ENCODE assay signal across 14 mouse cellular contexts in the genomic region with DNA sequence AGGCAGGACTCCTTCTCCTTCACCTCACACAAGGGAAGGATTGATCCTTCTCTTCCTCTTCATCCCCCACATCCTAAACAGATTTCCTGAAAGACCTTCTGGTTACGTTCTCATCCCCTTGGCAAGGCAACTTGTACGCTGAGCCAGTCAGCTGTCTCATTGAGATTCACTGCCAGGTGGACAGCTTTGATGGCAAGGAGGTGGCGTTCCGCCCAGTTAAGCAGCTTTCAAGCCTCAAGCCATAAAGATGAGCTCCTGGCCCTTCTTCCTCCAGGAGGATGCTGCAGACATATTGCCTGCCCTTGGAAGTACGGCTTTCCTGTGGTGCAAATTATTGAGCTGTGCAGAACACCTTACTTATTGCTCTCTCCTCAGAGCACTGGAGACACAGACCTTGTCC.
DNase-seq lines count a peak whose midpoint lies in the region; ATAC-seq lines count a peak whose summit lies in the region.
"Had no signal": no experiment of that assay in that cellular context is flagged by ENCODE, and none has a peak within 500 bp of the region (broad histone marks: within the 10 kb centered on the region; RNA-seq: fewer than 3 reads in every experiment).

No protein-coding gene starts in this region.

- peak; percentile 18 for DNase-seq in right cerebral cortex, postnatal 4 days
- DNase-seq in right cerebral cortex, postnatal 36 days (ENCODE audit: low spot score in 2 of 2) = no peak
- DNase-seq in gastrocnemius, adult 8-10 months (ENCODE audit: low spot score in 2 of 2) = peak; percentile 32 to 62
- no peak for DNase-seq in thymus, postnatal 4 days
- DNase-seq in urinary bladder, postnatal 25 days (ENCODE audit: low spot score) = no peak
- DNase-seq in urinary bladder, postnatal 10 days (ENCODE audit: low spot score) = no peak
- DNase-seq: kidney, postnatal 36 days; liver; lung, postnatal 14 days had no signal

- ATAC-seq in forebrain, embryonic 13.5 days = peak; percentile 81
- ATAC-seq in forebrain, embryonic 12.5 days (ENCODE audit: low FRiP score) = no peak
- ATAC-seq: intestine, embryonic 16.5 days had no signal

- no peaks in the 10 kb centered on the region for H3K4me1 ChIP-seq in forebrain, embryonic 13.5 days
- H3K4me1 ChIP-seq in forebrain, embryonic 12.5 days = no peaks in the 10 kb centered on the region
- H3K4me1 ChIP-seq: embryonic facial prominence, embryonic 15.5 days; heart, embryonic 15.5 days had no signal

- H3K4me2 ChIP-seq in forebrain, embryonic 13.5 days = no peak overlapping the region
- H3K4me2 ChIP-seq in forebrain, embryonic 12.5 days = no peak overlapping the region
- H3K4me2 ChIP-seq: embryonic facial prominence, embryonic 15.5 days; heart, embryonic 15.5 days had no signal

- H3K9ac ChIP-seq in forebrain, embryonic 13.5 days = no peak overlapping the region
- H3K9ac ChIP-seq in forebrain, embryonic 12.5 days = no peak overlapping the region
- H3K9ac ChIP-seq: embryonic facial prominence, embryonic 15.5 days; heart, embryonic 15.5 days had no signal

- WGBS in forebrain, embryonic 13.5 days = 61% methylated on average over 5 of the region's 5 CpGs
- 74% methylated on average over 5 of the region's 5 CpGs for WGBS in forebrain, embryonic 12.5 days

- H3K36me3 ChIP-seq in forebrain, embryonic 13.5 days (ENCODE audit: poor library complexity, severe bottlenecking) = no peaks in the 10 kb centered on the region
- no peaks in the 10 kb centered on the region for H3K36me3 ChIP-seq in forebrain, embryonic 12.5 days (replicated peaks)
- H3K36me3 ChIP-seq: embryonic facial prominence, embryonic 15.5 days; heart, embryonic 15.5 days had no signal

- no peaks in the 10 kb centered on the region for H3K27me3 ChIP-seq in forebrain, embryonic 13.5 days
- H3K27me3 ChIP-seq in forebrain, embryonic 12.5 days = no peaks in the 10 kb centered on the region
- H3K27me3 ChIP-seq: embryonic facial prominence, embryonic 15.5 days; heart, embryonic 15.5 days had no signal

- H3K27ac ChIP-seq in forebrain, embryonic 13.5 days = peak overlapping the region; percentile 52
- no peak overlapping the region for H3K27ac ChIP-seq in forebrain, embryonic 12.5 days
- H3K27ac ChIP-seq: embryonic facial prominence, embryonic 15.5 days; heart, embryonic 15.5 days had no signal

- no peak overlapping the region for H3K4me3 ChIP-seq in forebrain, embryonic 13.5 days
- H3K4me3 ChIP-seq in forebrain, embryonic 12.5 days (replicated peaks) = no peak overlapping the region
- H3K4me3 ChIP-seq: embryonic facial prominence, embryonic 15.5 days; heart, embryonic 15.5 days had no signal

- H3K9me3 ChIP-seq in forebrain, embryonic 13.5 days (replicated peaks) = no peaks in the 10 kb centered on the region
- H3K9me3 ChIP-seq in forebrain, embryonic 12.5 days = no peaks in the 10 kb centered on the region
- H3K9me3 ChIP-seq: embryonic facial prominence, embryonic 15.5 days; heart, embryonic 15.5 days had no signal

Comparison
In these comparisons a context has a peak if more than half of its experiments do, and no peak if none do; other contexts are left out.
1. DNase-seq: peak in right cerebral cortex, postnatal 4 days (single experiment) and gastrocnemius, adult 8-10 months (2 of 2); none in right cerebral cortex, postnatal 36 days (0 of 2), thymus, postnatal 4 days (single experiment), urinary bladder, postnatal 25 days (single experiment) and urinary bladder, postnatal 10 days (single experiment).